Mouse (Mus musculus): ENCODE measurements at regions not wholly inside any gene's neighbourhood (a gene's known extent, or its start where the extent isn't known, plus 50 kb on each side); places are given as distances from the start of the nearest gene placed in this dataset.

DNA sequence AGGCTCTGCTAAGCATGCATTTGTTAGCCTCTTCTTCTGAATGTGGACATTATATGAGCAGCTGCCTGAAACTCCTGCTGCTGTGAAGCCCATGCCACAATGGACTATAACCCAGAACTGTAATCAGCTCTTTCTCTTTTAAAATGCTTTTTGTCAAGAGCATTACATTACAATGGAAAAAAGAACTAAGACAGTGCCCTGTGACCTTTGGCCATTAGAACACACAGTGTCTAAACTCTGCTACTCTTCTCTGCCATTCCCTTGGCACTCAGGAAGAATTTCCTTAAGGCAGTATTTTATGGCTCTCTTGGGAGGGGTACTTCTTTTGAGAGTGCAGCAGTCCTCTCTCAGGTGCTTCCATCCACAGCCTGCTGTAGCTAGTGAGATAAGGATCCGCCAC, 737.3 kb downstream of the Ryr2 start:
- in situ Hi-C loops (cut with MboI; ENCODE audit: low pct_ligation_motif_present, low pct_unique_long_range_greater_than_20kb, low sequenced_read_pairs) = no loop called here
- TF ChIP-seq USF2 (conservative IDR thresholded peaks at IDR 0.05; ENCODE audit: low read depth, low read length) (no peak), UBTF (IDR thresholded peaks at IDR 0.05; ENCODE audit: low read depth, low read length) (no peak), MAZ (IDR thresholded peaks at IDR 0.05; ENCODE audit: low read depth, low read length) (no peak), RCOR1 (conservative IDR thresholded peaks at IDR 0.05; ENCODE audit: low read depth, low read length) (no peak), JUND (conservative IDR thresholded peaks at IDR 0.05; ENCODE audit: low read depth, low read length) (no peak), ZKSCAN1 (IDR thresholded peaks at IDR 0.05; ENCODE audit: borderline replicate concordance, low read depth, low read length) (no peak), MAFK (IDR thresholded peaks at IDR 0.05; ENCODE audit: insufficient replicate concordance, low read length) (no peak), MXI1 (IDR thresholded peaks at IDR 0.05; ENCODE audit: low read depth, low read length) (no peak), IRF4 (IDR thresholded peaks at IDR 0.05; ENCODE audit: low read depth, low read length) (no peak), E2F4 (IDR thresholded peaks at IDR 0.05; ENCODE audit: insufficient replicate concordance, low read depth, low read length) (no peak), NRF1 (IDR thresholded peaks at IDR 0.05; ENCODE audit: low read depth, low read length) (no peak), ZC3H11A (IDR thresholded peaks at IDR 0.05; ENCODE audit: low read depth, low read length) (no peak), NELFE (IDR thresholded peaks at IDR 0.05; ENCODE audit: low read depth, low read length) (no peak), SMC3 (IDR thresholded peaks at IDR 0.05; ENCODE audit: low read depth, low read length) (no peak)

GRCm38 (mm10) chr13:11362872-11363271, 743.9 kb downstream of the Ryr2 start:
- H3K27me3 ChIP-seq (replicated peaks) = no peaks in the 10 kb centered on the region
- H3K4me3 ChIP-seq (replicated peaks in 1 of 3; ENCODE audit: low read depth in 2 of 3, low read length in 2 of 3, poor library complexity in 1 of 3) = no peak overlapping the region
- dilution Hi-C loops (cut with MboI; ENCODE audit: extremely low pct_ligation_motif_present, extremely low pct_unique_long_range_greater_than_20kb, low sequenced_read_pairs) (no loop called here), in situ Hi-C loops (cut with MboI; ENCODE audit: low pct_ligation_motif_present, low pct_unique_long_range_greater_than_20kb, low sequenced_read_pairs) (no loop called here)
- no peak overlapping the region for H3K4me2 ChIP-seq (ENCODE audit: insufficient read depth, low read depth, poor library complexity, severe bottlenecking)
- no peaks in the 10 kb centered on the region for H3K4me1 ChIP-seq (ENCODE audit: control insufficient read depth in 1 of 2, insufficient read depth in 2 of 2)
- no peak for DNase-seq (ENCODE audit: extremely low read depth)
- no peaks in the 10 kb centered on the region for H3K79me2 ChIP-seq (replicated peaks; ENCODE audit: control insufficient read depth, extremely low read depth, insufficient read depth, poor library complexity, severe bottlenecking)
- H3K27ac ChIP-seq (ENCODE audit: insufficient read depth, low read depth) = no peak overlapping the region
- no peaks in the 10 kb centered on the region for H3K9me3 ChIP-seq (replicated peaks; ENCODE audit: low read length)
- TF ChIP-seq CTCF (conservative IDR thresholded peaks at IDR 0.05 in 1 of 2, IDR thresholded peaks at IDR 0.05 in 1 of 2; ENCODE audit: low read depth in 2 of 2, low read length in 2 of 2) (no peak), ETS1 (conservative IDR thresholded peaks at IDR 0.05; ENCODE audit: low read depth, low read length) (no peak), TBP (conservative IDR thresholded peaks at IDR 0.05; ENCODE audit: low read depth, low read length) (no peak), SMC3 (IDR thresholded peaks at IDR 0.05; ENCODE audit: low read depth, low read length) (no peak), BHLHE40 (IDR thresholded peaks at IDR 0.05; ENCODE audit: low read depth, low read length) (no peak), NELFE (IDR thresholded peaks at IDR 0.05; ENCODE audit: low read depth, low read length) (no peak), IRF4 (IDR thresholded peaks at IDR 0.05; ENCODE audit: low read depth, low read length) (no peak), KAT2A (IDR thresholded peaks at IDR 0.05; ENCODE audit: insufficient replicate concordance, low read length) (no peak), E2F4 (IDR thresholded peaks at IDR 0.05; ENCODE audit: insufficient replicate concordance, low read depth, low read length) (no peak), HCFC1 (IDR thresholded peaks at IDR 0.05; ENCODE audit: low read depth, low read length) (no peak), EP300 (IDR thresholded peaks at IDR 0.05; ENCODE audit: low read length) (no peak), PAX5 (IDR thresholded peaks at IDR 0.05; ENCODE audit: low read length) (no peak), MAZ (IDR thresholded peaks at IDR 0.05; ENCODE audit: low read depth, low read length) (no peak), CHD2 (IDR thresholded peaks at IDR 0.05; ENCODE audit: low read length) (no peak)
- no peaks in the 10 kb centered on the region for H3K36me3 ChIP-seq (replicated peaks in 1 of 2; ENCODE audit: control insufficient read depth in 1 of 2, insufficient read depth in 1 of 2, low read length in 1 of 2)
- H3K9ac ChIP-seq (ENCODE audit: insufficient read depth, low read depth) = no peak overlapping the region

More for the DNA sequence above, 737.3 kb downstream of the Ryr2 start:
- no peaks in the 10 kb centered on the region for H3K36me3 ChIP-seq (replicated peaks in 1 of 2; ENCODE audit: control insufficient read depth in 1 of 2, insufficient read depth in 1 of 2, low read length in 1 of 2)
- H3K9me3 ChIP-seq (replicated peaks; ENCODE audit: low read length) = no peaks in the 10 kb centered on the region
- no peaks in the 10 kb centered on the region for H3K4me1 ChIP-seq (ENCODE audit: control insufficient read depth in 1 of 2, insufficient read depth in 2 of 2)
- H3K9ac ChIP-seq (ENCODE audit: insufficient read depth, low read depth) = no peak overlapping the region
- dilution Hi-C loops (cut with MboI; ENCODE audit: extremely low pct_ligation_motif_present, extremely low pct_unique_long_range_greater_than_20kb, low sequenced_read_pairs) = no loop called here
- H3K4me2 ChIP-seq (ENCODE audit: insufficient read depth, low read depth, poor library complexity, severe bottlenecking) = no peak overlapping the region
- no peaks in the 10 kb centered on the region for H3K79me2 ChIP-seq (replicated peaks; ENCODE audit: control insufficient read depth, extremely low read depth, insufficient read depth, poor library complexity, severe bottlenecking)
- H3K4me3 ChIP-seq (replicated peaks in 1 of 3; ENCODE audit: low read depth in 2 of 3, low read length in 2 of 3, poor library complexity in 1 of 3) = no peak overlapping the region
- H3K27ac ChIP-seq (ENCODE audit: insufficient read depth, low read depth) = no peak overlapping the region
- DNase-seq (ENCODE audit: extremely low read depth) = no peak
- H3K27me3 ChIP-seq (replicated peaks) = no peaks in the 10 kb centered on the region
